Mouse (Mus musculus) lung, adult 2 months (tissue): ENCODE measurements around the gene Ipo8.

Experiments
- CTCF ChIP-seq: fragments of 200-500 bp; IDR thresholded peaks from 2 replicates; pipeline ENCODE4 v1.5.1; 2011; ENCODE audit warnings: mild to moderate bottlenecking, low read length, control low read depth; ENCODE audit not compliant: insufficient read depth
- POLR2A ChIP-seq: fragments of 200-500 bp; IDR thresholded peaks from 2 replicates; pipeline ENCODE4 v1.6.1; 2011; ENCODE audit warnings: low read depth, mild to moderate bottlenecking, control low read depth, low read length, borderline replicate concordance; ENCODE audit errors: extremely low read depth

- TF ChIP-seq CTCF (no peak), POLR2A (no peak)
Measured at GRCm38 (mm10) chr6:148771423-148771822, 59.8 kb downstream of the Ipo8 start.
